Mouse (Mus musculus): Measurements from ENCODE around the gene Qsox1.

Gene Qsox1

GRCm38 (mm10) chr1:155798000-155798399 is 14.7 kb downstream of the Qsox1 start:
- no peak for DNase-seq

- DNase-seq = no peak
Observed at GRCm38 (mm10) chr1:155797425-155797824, 15.3 kb downstream of the Qsox1 start.

- no peak for DNase-seq
Observed at GRCm38 (mm10) chr1:155796757-155797405, 15.8 kb downstream of the Qsox1 start.

GRCm38 (mm10) chr1:155795791-155796233 is 16.9 kb downstream of the Qsox1 start:
- no peak for DNase-seq

- no peak for DNase-seq
Observed at GRCm38 (mm10) chr1:155794855-155795254, 17.8 kb downstream of the Qsox1 start.

- DNase-seq = peak; percentile 33
Observed at GRCm38 (mm10) chr1:155791919-155792318, 20.8 kb downstream of the Qsox1 start.

- peak; percentile 38 for DNase-seq
Observed at GRCm38 (mm10) chr1:155790111-155790974, 22.3 kb downstream of the Qsox1 start.

- DNase-seq = no peak
Observed at GRCm38 (mm10) chr1:155785886-155786285, 26.8 kb downstream of the Qsox1 start.

- DNase-seq = peak; percentile 72
Observed at GRCm38 (mm10) chr1:155784343-155785205, 28.1 kb downstream of the Qsox1 start.

GRCm38 (mm10) chr1:155782382-155782781 is 30.3 kb downstream of the Qsox1 start:
- DNase-seq = no peak

- no peak for DNase-seq
Observed at GRCm38 (mm10) chr1:155777641-155778625, 34.8 kb downstream of the Qsox1 start.

- peak; percentile 81 for DNase-seq
Observed at GRCm38 (mm10) chr1:155759167-155759566, 53.5 kb downstream of the Qsox1 start.

GRCm38 (mm10) chr1:155758711-155759110 is 54.0 kb downstream of the Qsox1 start:
- no peak for DNase-seq

GRCm38 (mm10) chr1:155757621-155758020 is 55.1 kb downstream of the Qsox1 start:
- DNase-seq = no peak

- no peak for DNase-seq
Observed at GRCm38 (mm10) chr1:155753411-155753810, 59.3 kb downstream of the Qsox1 start.

- no peak for DNase-seq
Observed at GRCm38 (mm10) chr1:155751484-155752255, 61.0 kb downstream of the Qsox1 start, which contains the start of gene Lhx4. Gene Lhx4, minus strand, starts transcription at chr1:155751684.

GRCm38 (mm10) chr1:155750517-155751178 is 62.0 kb downstream of the Qsox1 start:
- DNase-seq = peak; percentile 68

GRCm38 (mm10) chr1:155747911-155748310 is 64.8 kb downstream of the Qsox1 start:
- no peak for DNase-seq

- DNase-seq = no peak
Observed at GRCm38 (mm10) chr1:155747011-155747410, 65.7 kb downstream of the Qsox1 start.
